Mouse (Mus musculus): ENCODE data around the gene Cd19. TPM values are rescaled to one million over a fixed set of nuclear protein-coding genes. Genes with fewer than 3 reads are reported as not detected.

Cd19 gene
- total and polyA plus RNA-seq, 3 experiments = 132 to 234 (median 141) TPM

DNA sequence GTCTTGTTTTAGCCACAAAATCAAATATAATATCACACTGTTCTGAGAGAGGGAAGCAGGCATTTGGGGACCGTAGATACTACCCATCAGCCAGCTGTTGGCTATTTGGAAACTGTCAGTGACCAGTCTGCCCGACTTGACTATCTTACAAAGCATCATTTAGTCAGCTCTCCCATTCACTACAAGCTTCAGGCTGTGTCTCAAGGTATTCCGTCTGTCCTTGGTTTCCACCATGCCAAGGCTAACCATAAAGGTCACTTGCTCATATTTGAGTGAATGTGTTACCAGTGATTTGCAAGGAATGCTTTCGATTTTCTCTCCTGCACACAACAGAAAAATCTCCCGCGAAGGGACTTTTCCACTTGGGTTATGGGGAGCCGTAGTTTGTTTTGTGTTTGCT, 20.0 kb upstream of the Cd19 start:
- Histone ChIP-seq H3K27ac (ENCODE audit: insufficient read depth, low read depth) (no peak overlapping the region), H3K9ac (ENCODE audit: insufficient read depth, low read depth) (no peak overlapping the region), H3K9me3 (replicated peaks; ENCODE audit: low read length) (no peaks in the 10 kb centered on the region), H3K36me3 (replicated peaks in 1 of 2; ENCODE audit: control insufficient read depth in 1 of 2, insufficient read depth in 1 of 2, low read length in 1 of 2) (peaks cover 61 to 95% of the 10 kb centered on the region in 2 experiments), H3K79me2 (replicated peaks; ENCODE audit: control insufficient read depth, extremely low read depth, insufficient read depth, poor library complexity, severe bottlenecking) (peaks cover 7% of the 10 kb centered on the region; the same call in 1 of the 2 replicates), H3K4me3 (replicated peaks in 1 of 3; ENCODE audit: low read depth in 2 of 3, low read length in 2 of 3, poor library complexity in 1 of 3) (no peak overlapping the region), H3K4me2 (ENCODE audit: insufficient read depth, low read depth, poor library complexity, severe bottlenecking) (no peak overlapping the region), H3K4me1 (ENCODE audit: control insufficient read depth in 1 of 2, insufficient read depth in 2 of 2) (peaks cover 5 to 28% of the 10 kb centered on the region in 2 experiments), H3K27me3 (replicated peaks) (no peaks in the 10 kb centered on the region)
- in situ Hi-C loops (cut with MboI; ENCODE audit: low pct_ligation_motif_present, low pct_unique_long_range_greater_than_20kb, low sequenced_read_pairs) (loop anchor here (5.0 kb wide), 1 partner anchor 37 kb away; the partner anchor contains the start of gene Nfatc2ip), dilution Hi-C loops (cut with MboI; ENCODE audit: extremely low pct_ligation_motif_present, extremely low pct_unique_long_range_greater_than_20kb, low sequenced_read_pairs) (no loop called here)
- DNase-seq (ENCODE audit: extremely low read depth) = no peak
- no peak for TF ChIP-seq MEF2A (IDR thresholded peaks at IDR 0.05; ENCODE audit: borderline replicate concordance, low read depth, low read length)
- TF ChIP-seq JUND (conservative IDR thresholded peaks at IDR 0.05; ENCODE audit: low read depth, low read length) = no peak
- TF ChIP-seq RCOR1 (conservative IDR thresholded peaks at IDR 0.05; ENCODE audit: low read depth, low read length) = no peak
- TF ChIP-seq SIN3A (IDR thresholded peaks at IDR 0.05; ENCODE audit: low read length) = no peak
- no peak for TF ChIP-seq MXI1 (IDR thresholded peaks at IDR 0.05; ENCODE audit: low read depth, low read length)
- no peak for TF ChIP-seq PAX5 (IDR thresholded peaks at IDR 0.05; ENCODE audit: low read length)
- TF ChIP-seq TBP (conservative IDR thresholded peaks at IDR 0.05; ENCODE audit: low read depth, low read length) = no peak
- no peak for TF ChIP-seq NELFE (IDR thresholded peaks at IDR 0.05; ENCODE audit: low read depth, low read length)
- no peak for TF ChIP-seq CHD1 (IDR thresholded peaks at IDR 0.05; ENCODE audit: low read depth, low read length)
- TF ChIP-seq GABPA (IDR thresholded peaks at IDR 0.05; ENCODE audit: insufficient replicate concordance, low read depth, low read length) = no peak
- TF ChIP-seq ELF1 (IDR thresholded peaks at IDR 0.05; ENCODE audit: low read depth, low read length) = no peak
- no peak for TF ChIP-seq POLR2A (IDR thresholded peaks at IDR 0.05; ENCODE audit: low read depth, low read length)
- TF ChIP-seq TCF12 (IDR thresholded peaks at IDR 0.05; ENCODE audit: low read depth, low read length) = no peak
- TF ChIP-seq CHD2 (IDR thresholded peaks at IDR 0.05; ENCODE audit: low read length) = no peak
- TF ChIP-seq MAX (IDR thresholded peaks at IDR 0.05; ENCODE audit: low read length) = no peak
- no peak for TF ChIP-seq USF2 (conservative IDR thresholded peaks at IDR 0.05; ENCODE audit: low read depth, low read length)
- no peak for TF ChIP-seq UBTF (IDR thresholded peaks at IDR 0.05; ENCODE audit: low read depth, low read length)
- TF ChIP-seq KAT2A (IDR thresholded peaks at IDR 0.05; ENCODE audit: insufficient replicate concordance, low read length) = no peak
- no peak for TF ChIP-seq ETS1 (conservative IDR thresholded peaks at IDR 0.05; ENCODE audit: low read depth, low read length)
- TF ChIP-seq HCFC1 (IDR thresholded peaks at IDR 0.05; ENCODE audit: low read depth, low read length) = no peak

DNA sequence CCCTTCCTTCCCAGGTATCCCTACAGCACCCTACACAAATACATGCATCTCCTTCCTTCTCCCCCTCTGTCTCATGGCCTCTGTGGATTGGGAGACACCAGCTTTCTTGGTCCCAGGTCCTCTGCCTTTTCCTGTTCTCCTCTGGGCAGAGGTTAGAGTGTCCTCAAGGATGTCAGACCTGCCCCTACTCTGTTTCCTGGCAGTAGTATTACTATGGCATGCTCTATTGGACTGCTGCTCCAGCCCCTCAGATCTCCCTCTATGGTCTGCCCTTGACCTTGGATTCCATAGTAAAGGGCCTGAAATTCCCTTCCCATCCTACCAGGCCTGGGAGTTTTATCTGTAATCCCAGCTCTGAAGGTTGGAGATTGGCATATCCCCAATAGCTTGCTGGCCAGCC, 15.5 kb upstream of the Cd19 start:
- Histone ChIP-seq H3K4me3 (replicated peaks in 1 of 3; ENCODE audit: low read depth in 2 of 3, low read length in 2 of 3, poor library complexity in 1 of 3) (peak overlapping the region in 1 of 3 experiments; percentile 71), H3K9ac (ENCODE audit: insufficient read depth, low read depth) (no peak overlapping the region), H3K27me3 (replicated peaks) (no peaks in the 10 kb centered on the region), H3K36me3 (replicated peaks in 1 of 2; ENCODE audit: control insufficient read depth in 1 of 2, insufficient read depth in 1 of 2, low read length in 1 of 2) (peaks cover 42 to 67% of the 10 kb centered on the region in 2 experiments), H3K4me1 (ENCODE audit: control insufficient read depth in 1 of 2, insufficient read depth in 2 of 2) (peaks cover 9 to 42% of the 10 kb centered on the region in 2 experiments), H3K27ac (ENCODE audit: insufficient read depth, low read depth) (no peak overlapping the region), H3K4me2 (ENCODE audit: insufficient read depth, low read depth, poor library complexity, severe bottlenecking) (no peak overlapping the region), H3K9me3 (replicated peaks; ENCODE audit: low read length) (peaks cover 7% of the 10 kb centered on the region), H3K79me2 (replicated peaks; ENCODE audit: control insufficient read depth, extremely low read depth, insufficient read depth, poor library complexity, severe bottlenecking) (peaks cover 11% of the 10 kb centered on the region; the same call in 1 of the 2 replicates)
- DNase-seq (ENCODE audit: extremely low read depth) = no peak
- dilution Hi-C loops (cut with MboI; ENCODE audit: extremely low pct_ligation_motif_present, extremely low pct_unique_long_range_greater_than_20kb, low sequenced_read_pairs) (no loop called here), in situ Hi-C loops (cut with MboI; ENCODE audit: low pct_ligation_motif_present, low pct_unique_long_range_greater_than_20kb, low sequenced_read_pairs) (no loop called here)
- TF ChIP-seq TBP (conservative IDR thresholded peaks at IDR 0.05; ENCODE audit: low read depth, low read length) = no peak
- no peak for TF ChIP-seq ELF1 (IDR thresholded peaks at IDR 0.05; ENCODE audit: low read depth, low read length)
- TF ChIP-seq MAX (IDR thresholded peaks at IDR 0.05; ENCODE audit: low read length) = no peak
- TF ChIP-seq IRF4 (IDR thresholded peaks at IDR 0.05; ENCODE audit: low read depth, low read length) = no peak
- no peak for TF ChIP-seq MEF2A (IDR thresholded peaks at IDR 0.05; ENCODE audit: borderline replicate concordance, low read depth, low read length)
- TF ChIP-seq NRF1 (IDR thresholded peaks at IDR 0.05; ENCODE audit: low read depth, low read length) = no peak
- TF ChIP-seq USF2 (conservative IDR thresholded peaks at IDR 0.05; ENCODE audit: low read depth, low read length) = no peak
- no peak for TF ChIP-seq POLR2AphosphoS2 (IDR thresholded peaks at IDR 0.05; ENCODE audit: low read depth, low read length)
- no peak for TF ChIP-seq EP300 (IDR thresholded peaks at IDR 0.05; ENCODE audit: low read length)
- TF ChIP-seq RCOR1 (conservative IDR thresholded peaks at IDR 0.05; ENCODE audit: low read depth, low read length) = no peak
- no peak for TF ChIP-seq ZNF384 (IDR thresholded peaks at IDR 0.05; ENCODE audit: low read depth, low read length)
- no peak for TF ChIP-seq MYC (IDR thresholded peaks at IDR 0.05; ENCODE audit: low read depth, low read length)
- no peak for TF ChIP-seq KAT2A (IDR thresholded peaks at IDR 0.05; ENCODE audit: insufficient replicate concordance, low read length)
